In the genomic region with DNA sequence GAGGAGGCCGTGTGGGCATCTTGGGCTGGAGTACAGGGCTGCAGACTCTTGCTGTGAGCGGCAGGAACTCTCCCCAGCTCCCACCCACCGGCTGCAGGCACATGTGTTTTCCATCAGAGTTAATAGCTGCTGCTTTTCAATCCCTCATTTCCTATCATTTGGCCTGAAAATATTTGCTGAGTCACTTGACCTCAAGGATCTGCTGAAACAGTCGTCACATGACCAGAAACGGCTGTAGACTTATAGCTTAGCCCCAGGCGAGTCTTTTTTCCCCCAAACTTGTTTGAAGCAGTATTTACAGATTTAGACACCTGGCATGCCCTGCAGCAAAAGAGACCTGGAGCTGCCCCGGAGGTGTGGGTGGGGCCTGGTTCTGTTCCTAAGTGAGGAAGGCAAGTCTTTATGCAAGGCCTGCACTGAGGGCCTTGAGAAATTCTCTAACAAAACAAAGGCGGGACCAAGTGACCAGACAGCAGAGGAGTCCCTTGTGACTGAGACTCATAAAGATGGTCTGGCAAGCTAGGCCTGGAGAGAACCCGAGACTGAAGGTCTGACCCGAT, we compare ENCODE assay signal across 7 mouse cellular contexts. TPM values are rescaled to one million over a fixed set of nuclear protein-coding genes. Genes with fewer than 3 reads are reported as not detected.
A peak's percentile ranks its signal among the peaks of the same experiment; 100 is the strongest.
DNase-seq lines count a peak whose midpoint lies in the region; ATAC-seq and TF ChIP-seq lines count a peak whose summit lies in the region.

No protein-coding gene starts in this region.

- H3K9ac ChIP-seq in MEL (ENCODE audit: control insufficient read depth, low read depth, low read length, poor library complexity, severe bottlenecking): no peak overlapping the region
- no peak overlapping the region for H3K9ac ChIP-seq in kidney, postnatal 0 days (ENCODE audit: low read depth, low read length)

- H3K79me2 ChIP-seq in MEL (ENCODE audit: control insufficient read depth, insufficient read depth, low read length, poor library complexity): no peaks in the 10 kb centered on the region

- ATAC-seq in kidney, postnatal 0 days (replicated peaks; ENCODE audit: low FRiP score, low read depth): peak; percentile 68; the same call in 1 of the 2 replicates
- ATAC-seq in megakaryocyte progenitor cell, adult 5-6 weeks (replicated peaks; ENCODE audit: poor library complexity): peak; percentile 50

- TF ChIP-seq CTCF in MEL (IDR thresholded peaks at IDR 0.05 in 2 of 3, conservative IDR thresholded peaks at IDR 0.05 in 1 of 3; ENCODE audit: control insufficient read depth in 1 of 3, insufficient read depth in 1 of 3, low read depth in 2 of 3, low read length in 3 of 3, poor library complexity in 1 of 3, severe bottlenecking in 1 of 3): no peak
- no peak for TF ChIP-seq CTCF in kidney, postnatal 0 days (IDR thresholded peaks at IDR 0.05; ENCODE audit: low read depth)

- no peaks in the 10 kb centered on the region for H3K4me1 ChIP-seq in MEL (ENCODE audit: control insufficient read depth in 1 of 2, insufficient read depth in 2 of 2, low read length in 2 of 2)
- H3K4me1 ChIP-seq in kidney, postnatal 0 days (replicated peaks; ENCODE audit: insufficient read depth, low read length): peaks cover 7% of the 10 kb centered on the region; the same call in 1 of the 2 replicates

- no peaks in the 10 kb centered on the region for H3K9me3 ChIP-seq in MEL (replicated peaks; ENCODE audit: insufficient read depth, low read length)
- H3K9me3 ChIP-seq in kidney, postnatal 0 days (replicated peaks; ENCODE audit: low read length): no peaks in the 10 kb centered on the region

- 20% methylated on average over 10 of the region's 10 CpGs for WGBS in kidney, postnatal 0 days

- TF ChIP-seq EP300 in MEL (IDR thresholded peaks at IDR 0.05; ENCODE audit: low read depth in 1 of 2, low read length in 2 of 2): no peak

- TF ChIP-seq RAD21 in MEL (IDR thresholded peaks at IDR 0.05; ENCODE audit: low read depth, low read length): no peak

- H3K27me3 ChIP-seq in MEL (ENCODE audit: control insufficient read depth in 1 of 2, insufficient read depth in 2 of 2, low read length in 2 of 2): no peaks in the 10 kb centered on the region
- no peaks in the 10 kb centered on the region for H3K27me3 ChIP-seq in kidney, postnatal 0 days (ENCODE audit: insufficient read depth, low read length)

- H3K4me2 ChIP-seq in kidney, postnatal 0 days (ENCODE audit: low read length): no peak overlapping the region

- H3K27ac ChIP-seq in MEL (ENCODE audit: control insufficient read depth, low read depth, low read length): no peak overlapping the region
- peak overlapping the region; percentile 67 for H3K27ac ChIP-seq in kidney, postnatal 0 days

- no peak for TF ChIP-seq POLR2A in MEL (IDR thresholded peaks at IDR 0.05; ENCODE audit: control insufficient read depth in 1 of 2, insufficient read depth in 1 of 2, low read depth in 1 of 2, low read length in 2 of 2, poor library complexity in 1 of 2)

- no peaks in the 10 kb centered on the region for H3K36me3 ChIP-seq in MEL (ENCODE audit: control insufficient read depth in 1 of 2, insufficient read depth in 2 of 2, low read length in 2 of 2)
- H3K36me3 ChIP-seq in kidney, postnatal 0 days (ENCODE audit: insufficient read depth, low read length): no peaks in the 10 kb centered on the region

- no peak for DNase-seq in MEL (ENCODE audit: low read depth, low spot score)
- DNase-seq in brain, adult 2 months (ENCODE audit: low read depth, low spot score): peak; percentile 18
- peak; percentile 75 to 76 for DNase-seq in heart, adult 9 months (ENCODE audit: low spot score in 2 of 2)
- DNase-seq in kidney, postnatal 0 days (ENCODE audit: low spot score): peak; percentile 91
- DNase-seq in cerebellum, postnatal 4 days (ENCODE audit: low spot score in 2 of 2): no peak
- DNase-seq in layer of hippocampus, adult 9-10 months (ENCODE audit: low spot score): no peak

- no peak overlapping the region for H3K4me3 ChIP-seq in MEL (ENCODE audit: control insufficient read depth in 1 of 2, insufficient read depth in 1 of 2, low read depth in 2 of 2, low read length in 2 of 2)
- no peak overlapping the region for H3K4me3 ChIP-seq in kidney, postnatal 0 days (replicated peaks; ENCODE audit: low read depth, low read length)

TF ChIP-seq in MEL, 35 proteins besides CTCF, POLR2A, EP300 and RAD21:
- TF ChIP-seq E2F4 (IDR thresholded peaks at IDR 0.05; ENCODE audit: borderline replicate concordance, low read depth, low read length): no peak
- peak; percentile 65; the same call in 1 of the 2 replicates for TF ChIP-seq USF1 (IDR thresholded peaks at IDR 0.05; ENCODE audit: low read depth, low read length)

RNA-seq across cellular contexts. Expression of a gene that starts 44.9 kb away (rescaled TPM):
- 0.08 TPM in 1 of 2 replicates, not detected in the other for total RNA-seq in MEL (2012; rRNA removed)
- under 1 TPM in 1 of 2 experiments, not detected in 1; 0.11 TPM for polyA plus RNA-seq in MEL (2012; ENCODE audit: insufficient read depth in 1 of 2, insufficient read length in 2 of 2, low read depth in 1 of 2, low replicate concordance in 2 of 2, missing spikeins in 1 of 2)
- 16.9 and 18.2 TPM in 2 replicates for polyA plus RNA-seq in kidney, postnatal 0 days (2015; fragmentation: Nextera tagmentation; extraction: Ambion mirVana)
- total RNA-seq in megakaryocyte progenitor cell, adult 5-6 weeks (2015): 0.30 TPM in 1 of 2 replicates, not detected in the other
- total RNA-seq in megakaryocyte progenitor cell, adult 5-6 weeks (2017): 0.03 TPM in 1 of 2 replicates, not detected in the other

Comparison
In these comparisons a context has a peak if more than half of its experiments do, and no peak if none do; other contexts are left out.
1. DNase-seq: peak in brain, adult 2 months (single experiment), heart, adult 9 months (2 of 2) and kidney, postnatal 0 days (single experiment); none in MEL (single experiment), cerebellum, postnatal 4 days (0 of 2) and layer of hippocampus, adult 9-10 months (single experiment).